Mouse (Mus musculus) midbrain, embryonic 15.5 days (tissue): ENCODE measurements around the gene Msrb3. TPM values are rescaled to one million over a fixed set of nuclear protein-coding genes. Genes with fewer than 3 reads are reported as not detected.
A peak's percentile ranks its signal among the peaks of the same experiment; 100 is the strongest.

ENCODE experiments used
- ATAC-seq: fragments of 200-750 bp; cut with Nextera tagmentation; replicated peaks from 2 replicates; pipeline ENCODE4 v1.8.0; 2017; ENCODE audit warnings: moderate TSS enrichment
- H3K27ac ChIP-seq: fragments of 300-500 bp; sonication (generic); 2 replicates; pipeline ENCODE4 v1.5.1; 2015; ENCODE audit warnings: mild to moderate bottlenecking, inconsistent platforms
- H3K27me3 ChIP-seq: fragments of 300-500 bp; sonication (generic); replicated peaks from 2 replicates; pipeline ENCODE4 v1.6.1; 2015; ENCODE audit warnings: inconsistent platforms
- H3K36me3 ChIP-seq: fragments of 300-500 bp; sonication (generic); replicated peaks from 2 replicates; pipeline ENCODE4 v1.6.1; 2015; ENCODE audit warnings: inconsistent platforms
- H3K4me1 ChIP-seq: fragments of 300-500 bp; sonication (generic); 2 replicates; pipeline ENCODE4 v1.6.1; 2015; ENCODE audit warnings: inconsistent platforms
- H3K4me2 ChIP-seq: fragments of 300-500 bp; sonication (generic); 2 replicates; pipeline ENCODE4 v1.6.1; 2015; ENCODE audit warnings: inconsistent platforms, mild to moderate bottlenecking, moderate library complexity
- H3K4me3 ChIP-seq: fragments of 300-500 bp; sonication (generic); 2 replicates; pipeline ENCODE4 v1.5.1; 2015; ENCODE audit warnings: mild to moderate bottlenecking, inconsistent platforms
- H3K9ac ChIP-seq: fragments of 300-500 bp; sonication (generic); 2 replicates; pipeline ENCODE4 v1.6.1; 2015; ENCODE audit warnings: mild to moderate bottlenecking, inconsistent platforms
- H3K9me3 ChIP-seq: fragments of 300-500 bp; sonication (generic); 2 replicates; pipeline ENCODE4 v1.6.1; 2016; ENCODE audit warnings: inconsistent platforms
- WGBS: fragments of 180-500 bp; shearing (Covaris S2); methylation state at CpG from one replicate; pipeline ENCODE4 v1.1.7; 2015; ENCODE audit warnings: mixed read lengths; 5-methylcytosine and 5-hydroxymethylcytosine counted together
- polyA plus RNA-seq: library from polyadenylated mRNA; unstranded; fragments of >200 nt; fragmentation: Nextera tagmentation; extraction: Ambion mirVana; gene quantifications from 2 replicates; pipeline ENCODE4 v1.2.1, GENCODE M21; 2015

The Msrb3 gene
- polyA plus RNA-seq, 1 experiment from 2014 or later: 0.84 TPM

GRCm38 (mm10) chr10:120792191-120792765, 106.6 kb downstream of the Msrb3 start:
- H3K9me3 ChIP-seq: no peaks in the 10 kb centered on the region
- no peak for ATAC-seq
- 81% methylated on average over 11 of the region's 11 CpGs for WGBS

GRCm38 (mm10) chr10:120791438-120791837, 107.5 kb downstream of the Msrb3 start:
- Histone ChIP-seq H3K27ac (no peak overlapping the region), H3K9me3 (no peaks in the 10 kb centered on the region), H3K27me3 (no peaks in the 10 kb centered on the region), H3K36me3 (no peaks in the 10 kb centered on the region), H3K4me3 (no peak overlapping the region), H3K4me1 (peaks cover 6% of the 10 kb centered on the region), H3K4me2 (no peak overlapping the region), H3K9ac (no peak overlapping the region)
- ATAC-seq: no peak
- WGBS: 87% methylated on average over 11 of the region's 11 CpGs

More at GRCm38 (mm10) chr10:120792191-120792765, 106.6 kb downstream of the Msrb3 start:
- Histone ChIP-seq H3K27me3 (no peaks in the 10 kb centered on the region), H3K4me3 (no peak overlapping the region), H3K36me3 (no peaks in the 10 kb centered on the region), H3K27ac (no peak overlapping the region), H3K4me2 (no peak overlapping the region), H3K4me1 (peaks cover 6% of the 10 kb centered on the region), H3K9ac (no peak overlapping the region)

GRCm38 (mm10) chr10:120787202-120787601, 111.7 kb downstream of the Msrb3 start:
- H3K27ac ChIP-seq: no peak overlapping the region
- no peaks in the 10 kb centered on the region for H3K27me3 ChIP-seq
- peaks cover 8% of the 10 kb centered on the region; the same call in 1 of the 2 replicates for H3K4me1 ChIP-seq
- no peak for ATAC-seq
- H3K9me3 ChIP-seq: no peaks in the 10 kb centered on the region
- H3K36me3 ChIP-seq: no peaks in the 10 kb centered on the region
- no peak overlapping the region for H3K4me2 ChIP-seq
- no peak overlapping the region for H3K9ac ChIP-seq
- WGBS: 62% methylated on average over 10 of the region's 10 CpGs
- no peak overlapping the region for H3K4me3 ChIP-seq

GRCm38 (mm10) chr10:120784516-120784915, 114.4 kb downstream of the Msrb3 start:
- Histone ChIP-seq H3K4me3 (no peak overlapping the region), H3K9me3 (no peaks in the 10 kb centered on the region), H3K4me1 (peaks cover 8% of the 10 kb centered on the region; the same call in 1 of the 2 replicates), H3K27ac (no peak overlapping the region), H3K36me3 (no peaks in the 10 kb centered on the region), H3K27me3 (no peaks in the 10 kb centered on the region), H3K9ac (no peak overlapping the region), H3K4me2 (no peak overlapping the region)
- WGBS: 51% methylated on average over 5 of the region's 5 CpGs
- no peak for ATAC-seq

GRCm38 (mm10) chr10:120783393-120783792, 115.5 kb downstream of the Msrb3 start:
- Histone ChIP-seq H3K9me3 (no peaks in the 10 kb centered on the region), H3K9ac (no peak overlapping the region), H3K27me3 (no peaks in the 10 kb centered on the region), H3K4me2 (no peak overlapping the region), H3K4me3 (no peak overlapping the region), H3K27ac (no peak overlapping the region), H3K36me3 (no peaks in the 10 kb centered on the region), H3K4me1 (peaks cover 8% of the 10 kb centered on the region; the same call in 1 of the 2 replicates)
- 91% methylated on average over 9 of the region's 9 CpGs for WGBS
- ATAC-seq: no peak

- 86% methylated on average over 3 of the region's 3 CpGs for WGBS
- no peaks in the 10 kb centered on the region for H3K27me3 ChIP-seq
Observed at GRCm38 (mm10) chr10:120777499-120777898, 121.4 kb downstream of the Msrb3 start.

GRCm38 (mm10) chr10:120775361-120775760, 123.5 kb downstream of the Msrb3 start:
- no peak overlapping the region for H3K9ac ChIP-seq
- WGBS: 83% methylated on average over 4 of the region's 4 CpGs

More at GRCm38 (mm10) chr10:120777499-120777898, 121.4 kb downstream of the Msrb3 start:
- no peak overlapping the region for H3K4me2 ChIP-seq
- no peaks in the 10 kb centered on the region for H3K36me3 ChIP-seq
- ATAC-seq: no peak
- no peak overlapping the region for H3K4me3 ChIP-seq
- H3K9ac ChIP-seq: no peak overlapping the region
- no peak overlapping the region for H3K27ac ChIP-seq
- no peaks in the 10 kb centered on the region for H3K4me1 ChIP-seq
- no peaks in the 10 kb centered on the region for H3K9me3 ChIP-seq

GRCm38 (mm10) chr10:120767418-120767817, 131.5 kb downstream of the Msrb3 start:
- Histone ChIP-seq H3K4me1 (peaks cover 13% of the 10 kb centered on the region), H3K9me3 (no peaks in the 10 kb centered on the region), H3K36me3 (no peaks in the 10 kb centered on the region), H3K27me3 (no peaks in the 10 kb centered on the region), H3K27ac (no peak overlapping the region), H3K4me2 (no peak overlapping the region), H3K9ac (no peak overlapping the region), H3K4me3 (no peak overlapping the region)
- WGBS: 98% methylated on average over 3 of the region's 3 CpGs
- ATAC-seq: no peak

More at GRCm38 (mm10) chr10:120775361-120775760, 123.5 kb downstream of the Msrb3 start:
- Histone ChIP-seq H3K4me3 (no peak overlapping the region), H3K27ac (no peak overlapping the region), H3K36me3 (no peaks in the 10 kb centered on the region), H3K4me2 (no peak overlapping the region), H3K27me3 (no peaks in the 10 kb centered on the region), H3K4me1 (no peaks in the 10 kb centered on the region), H3K9me3 (no peaks in the 10 kb centered on the region)
- ATAC-seq: no peak

- WGBS: 91% methylated on average over 11 of the region's 11 CpGs
- H3K9me3 ChIP-seq: no peaks in the 10 kb centered on the region
Observed at GRCm38 (mm10) chr10:120765398-120765797, 133.5 kb downstream of the Msrb3 start.

GRCm38 (mm10) chr10:120763656-120764466, 135.0 kb downstream of the Msrb3 start:
- no peak overlapping the region for H3K27ac ChIP-seq
- peaks cover 13% of the 10 kb centered on the region for H3K4me1 ChIP-seq
- WGBS: 54% methylated on average over 13 of the region's 13 CpGs

More at GRCm38 (mm10) chr10:120765398-120765797, 133.5 kb downstream of the Msrb3 start:
- Histone ChIP-seq H3K4me3 (no peak overlapping the region), H3K9ac (no peak overlapping the region), H3K4me2 (no peak overlapping the region), H3K27ac (no peak overlapping the region), H3K4me1 (peaks cover 13% of the 10 kb centered on the region), H3K36me3 (no peaks in the 10 kb centered on the region), H3K27me3 (no peaks in the 10 kb centered on the region)
- ATAC-seq: no peak

GRCm38 (mm10) chr10:120762958-120763357, 135.9 kb downstream of the Msrb3 start:
- Histone ChIP-seq H3K4me3 (no peak overlapping the region), H3K27me3 (no peaks in the 10 kb centered on the region), H3K9me3 (no peaks in the 10 kb centered on the region), H3K4me1 (peaks cover 13% of the 10 kb centered on the region), H3K36me3 (no peaks in the 10 kb centered on the region), H3K4me2 (no peak overlapping the region), H3K9ac (no peak overlapping the region), H3K27ac (no peak overlapping the region)
- 71% methylated on average over 12 of the region's 12 CpGs for WGBS
- no peak for ATAC-seq

More at GRCm38 (mm10) chr10:120763656-120764466, 135.0 kb downstream of the Msrb3 start:
- no peaks in the 10 kb centered on the region for H3K27me3 ChIP-seq
- no peak overlapping the region for H3K4me2 ChIP-seq
- H3K4me3 ChIP-seq: no peak overlapping the region
- no peaks in the 10 kb centered on the region for H3K9me3 ChIP-seq
- peak; percentile 71; the same call in 1 of the 2 replicates for ATAC-seq
- no peaks in the 10 kb centered on the region for H3K36me3 ChIP-seq
- no peak overlapping the region for H3K9ac ChIP-seq

GRCm38 (mm10) chr10:120760679-120761078, 138.2 kb downstream of the Msrb3 start:
- ATAC-seq: no peak
- Histone ChIP-seq H3K4me2 (no peak overlapping the region), H3K4me1 (peaks cover 13% of the 10 kb centered on the region), H3K9ac (no peak overlapping the region), H3K4me3 (no peak overlapping the region), H3K9me3 (no peaks in the 10 kb centered on the region), H3K36me3 (no peaks in the 10 kb centered on the region), H3K27ac (no peak overlapping the region), H3K27me3 (no peaks in the 10 kb centered on the region)
- 89% methylated on average over 12 of the region's 12 CpGs for WGBS
